Mouse (Mus musculus) cerebellum, postnatal 25 days (tissue): ENCODE measurements around the gene Phlda1.

ENCODE experiments used
- DNase-seq, 2 experiments: peaks; one replicate each; pipeline ENCODE4 v3.0.0; 2021; ENCODE audit warnings: mixed read lengths in 2 of 2

Gene Phlda1

DNA sequence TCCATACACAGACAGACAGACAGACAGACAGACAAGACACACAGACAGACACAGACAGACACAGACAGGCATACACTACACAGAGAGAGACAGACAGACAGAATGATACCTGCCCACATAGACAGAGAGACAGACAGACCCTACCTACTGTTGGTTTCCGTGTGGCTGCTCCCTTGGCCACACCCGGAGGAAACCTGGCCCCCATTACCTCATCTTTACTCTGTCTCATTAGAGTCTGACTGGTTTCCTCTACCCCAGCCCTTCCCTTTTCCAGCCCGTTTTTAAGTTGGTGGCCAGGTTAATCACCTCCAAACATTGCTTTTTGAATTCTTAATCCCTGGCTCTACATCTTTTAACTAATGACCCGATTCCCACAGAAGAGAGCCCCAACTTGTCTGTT lies 22.2 kb downstream of the Phlda1 start:
- no peak for DNase-seq

DNA sequence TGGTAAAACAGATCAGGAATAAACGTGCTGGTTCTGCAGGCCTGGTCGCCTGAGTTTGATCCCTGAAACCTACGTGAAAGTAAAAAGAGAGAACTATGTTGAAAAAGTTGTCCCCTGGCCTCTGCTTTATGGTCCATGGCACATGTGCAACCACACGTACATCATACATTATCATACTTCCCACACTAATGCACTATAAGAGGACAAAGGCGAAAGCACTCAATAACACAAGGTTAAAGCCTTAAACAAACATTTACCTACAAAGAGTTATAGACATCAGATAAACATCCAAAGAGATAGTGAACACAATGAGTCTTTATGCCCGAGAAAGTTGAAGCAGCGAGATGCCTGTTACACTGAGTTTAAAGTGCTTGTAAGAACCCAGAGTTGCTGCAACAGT lies 24.3 kb downstream of the Phlda1 start:
- no peak for DNase-seq

DNA sequence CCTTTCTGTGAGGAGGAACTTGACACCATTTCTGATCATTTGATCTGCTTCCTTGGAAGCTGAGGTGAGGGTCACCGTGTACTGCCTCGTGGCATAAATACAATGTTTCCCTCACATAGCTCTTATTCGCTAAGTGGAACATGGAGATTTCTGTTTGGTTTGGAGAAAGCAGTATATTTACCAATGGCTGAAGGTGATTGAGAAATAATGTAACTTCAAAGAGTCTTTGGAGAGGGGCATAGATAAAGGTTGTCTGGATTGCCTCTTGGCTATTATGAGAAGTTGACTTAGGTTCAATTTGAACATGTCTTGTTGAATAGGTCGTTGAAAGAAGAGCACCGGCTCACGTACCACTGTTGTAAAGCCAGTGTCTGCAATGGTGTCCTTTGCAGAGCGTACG lies 28.6 kb downstream of the Phlda1 start:
- DNase-seq = no peak

DNA sequence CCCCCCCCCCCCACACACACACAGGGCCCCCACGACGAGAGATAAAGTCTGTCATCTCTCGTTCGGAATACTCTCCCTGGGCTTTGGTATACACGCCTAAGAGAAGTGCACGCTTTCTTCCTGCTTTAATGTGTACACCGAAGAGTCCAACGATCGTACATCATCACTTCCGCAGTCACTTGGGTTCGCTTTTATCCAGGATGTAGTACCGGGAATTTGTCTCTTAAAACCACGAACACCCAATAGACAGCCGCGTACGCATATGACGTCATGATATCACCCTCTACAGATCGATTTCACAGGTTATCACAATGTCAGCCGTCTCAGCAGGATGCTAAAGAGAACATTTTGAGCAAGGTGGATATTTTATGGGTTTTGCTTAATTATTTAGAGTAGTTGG lies 31.3 kb downstream of the Phlda1 start:
- no peak for DNase-seq

DNA sequence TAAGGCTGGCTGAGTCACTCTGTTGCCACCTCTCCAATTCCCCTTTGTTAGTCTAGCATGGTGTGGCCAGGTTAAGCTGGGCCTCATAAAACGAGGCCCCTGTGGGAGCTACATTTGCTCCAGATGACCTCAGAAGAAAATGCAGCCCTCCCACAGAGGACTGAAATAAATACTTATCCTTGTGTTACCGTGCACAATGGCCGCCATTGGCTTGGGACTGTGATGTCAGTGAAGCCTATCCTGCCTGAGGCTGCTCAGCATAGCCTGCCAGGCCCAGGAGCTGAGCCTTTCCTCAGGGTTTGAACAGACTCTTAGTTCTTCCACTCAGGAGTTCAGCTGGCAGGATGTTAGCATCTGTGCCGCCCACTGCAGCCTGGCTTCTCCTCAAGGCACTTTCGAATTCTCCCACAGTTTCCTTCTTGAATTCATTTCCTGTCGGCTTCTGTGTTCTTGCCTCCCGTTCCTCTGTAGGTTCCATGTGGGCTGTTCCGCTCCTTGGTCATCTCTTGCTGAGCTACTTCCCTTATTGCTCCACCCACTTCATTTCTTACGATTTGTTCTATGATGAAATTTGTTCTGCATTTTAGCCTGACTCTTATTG lies 33.7 kb downstream of the Phlda1 start:
- DNase-seq = no peak

DNA sequence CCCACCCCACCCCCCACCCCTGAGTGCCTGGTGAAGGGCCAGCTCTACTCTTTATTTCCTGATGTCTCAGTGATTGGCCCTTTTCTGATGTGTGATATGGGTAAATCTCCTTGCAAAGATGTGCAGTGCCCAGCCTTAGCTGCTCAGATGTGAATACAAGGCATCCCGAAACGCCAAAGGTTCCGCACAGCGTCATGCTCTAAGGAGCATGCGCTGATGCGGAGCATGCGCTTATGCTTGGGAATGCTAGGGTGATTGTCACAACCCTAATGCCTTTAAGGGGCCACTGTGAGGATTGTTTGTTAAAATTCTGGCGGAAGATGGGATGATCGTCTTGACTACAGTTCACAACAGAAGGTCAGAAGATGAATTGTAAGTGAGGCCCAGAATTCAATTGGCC lies 34.6 kb downstream of the Phlda1 start:
- no peak for DNase-seq

DNA sequence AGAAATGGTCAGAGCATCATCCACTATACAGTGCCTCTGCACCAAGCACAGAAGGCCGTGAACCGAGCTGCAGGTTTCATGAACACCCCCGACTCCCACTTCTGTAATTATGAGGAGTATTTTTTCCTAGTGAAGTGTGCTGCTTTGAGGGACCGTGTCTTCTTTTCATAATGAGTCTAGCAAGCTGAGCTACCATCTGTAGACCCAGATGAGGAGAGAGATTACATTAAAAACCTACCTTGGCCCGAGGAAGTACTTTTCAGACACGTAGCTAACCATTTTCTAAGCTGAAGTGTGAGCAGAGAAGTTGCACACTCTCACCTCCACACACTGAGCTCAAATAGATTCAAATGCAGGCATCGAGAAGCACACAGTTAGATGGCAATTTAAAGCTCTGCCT lies 37.0 kb downstream of the Phlda1 start:
- no peak for DNase-seq

DNA sequence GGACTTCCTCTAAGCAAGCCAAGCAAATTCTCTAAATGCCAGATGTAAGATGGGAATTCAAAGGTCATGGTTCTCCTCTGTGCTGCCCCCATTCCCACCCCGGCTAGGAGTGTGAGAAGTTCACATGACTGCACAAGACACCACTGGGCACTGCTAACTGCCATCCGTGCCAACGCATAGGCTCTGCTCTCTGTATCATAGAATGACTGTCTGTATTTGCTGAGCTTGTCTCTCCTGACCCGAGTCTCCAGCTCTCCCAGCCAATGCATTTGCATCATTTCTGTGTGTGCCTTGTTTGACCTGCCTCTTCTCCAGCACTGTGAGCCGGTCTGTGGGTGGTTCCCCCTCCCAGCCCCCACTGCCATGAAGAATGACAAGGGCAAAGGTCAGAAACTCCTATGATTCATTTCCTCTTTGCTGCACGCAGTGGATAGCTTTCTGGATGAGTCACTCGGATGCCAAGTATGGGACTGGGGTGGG lies 37.7 kb downstream of the Phlda1 start:
- DNase-seq = no peak

DNA sequence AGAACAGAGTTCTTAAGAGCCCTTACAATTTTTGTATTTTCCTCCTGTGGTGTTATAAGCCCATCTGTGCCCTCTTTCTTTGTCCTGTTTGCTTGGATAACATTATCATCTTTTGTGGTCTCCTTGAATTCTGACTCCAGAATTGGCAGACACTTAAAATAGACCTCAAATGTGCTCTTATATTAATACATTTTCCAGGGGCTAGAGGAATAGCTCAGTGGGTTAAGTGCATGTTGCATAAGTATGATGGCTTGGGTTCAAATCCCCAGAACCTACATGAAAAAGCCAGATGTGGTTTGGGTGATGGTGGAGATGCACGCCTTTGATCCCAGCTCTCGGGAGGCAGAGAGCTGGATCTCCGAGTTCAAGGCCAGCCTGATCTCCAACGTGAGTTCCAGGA lies 38.2 kb downstream of the Phlda1 start:
- DNase-seq = no peak

DNA sequence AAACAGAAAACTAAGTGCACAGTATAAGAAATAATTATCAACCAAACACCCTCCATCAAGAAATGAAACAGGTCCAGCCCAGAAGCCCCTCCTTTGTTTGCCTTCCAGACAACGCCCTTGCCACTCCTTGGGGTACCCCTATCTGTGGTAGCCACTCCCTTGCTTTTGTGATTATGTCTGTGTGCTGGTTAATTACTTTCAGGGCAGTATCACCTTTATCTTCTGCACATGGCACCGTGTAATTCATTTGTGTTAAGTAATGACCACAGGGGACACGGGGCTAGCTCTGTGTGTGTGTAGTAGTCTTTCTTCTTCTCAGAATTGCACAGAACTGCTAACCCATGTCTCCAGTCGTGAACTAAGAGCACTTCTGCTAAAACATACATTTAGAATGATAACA lies 39.6 kb downstream of the Phlda1 start:
- no peak for DNase-seq

DNA sequence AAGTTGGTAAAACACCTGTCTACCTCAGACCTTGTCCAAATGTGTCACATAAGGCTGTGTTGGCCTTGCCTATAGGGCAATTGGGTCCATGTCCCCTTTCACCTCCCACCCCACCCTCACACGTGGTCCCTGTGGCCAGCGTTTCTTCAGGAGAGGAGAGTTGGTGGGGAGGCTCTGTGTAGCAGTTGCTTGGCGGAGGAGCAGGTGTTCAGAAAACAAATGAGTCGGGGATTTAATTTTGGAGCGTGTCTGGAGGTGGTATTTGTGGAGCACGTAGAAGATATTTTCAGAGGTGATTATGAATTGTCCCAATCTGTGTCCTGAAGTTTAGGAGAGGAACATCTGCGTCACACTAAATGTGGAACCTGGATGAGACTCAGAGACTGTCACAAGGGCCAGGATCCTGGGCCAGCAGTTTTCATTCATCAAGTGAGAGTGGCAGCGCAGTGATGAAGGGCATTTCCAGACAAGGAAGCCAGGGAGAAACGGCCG lies 41.8 kb downstream of the Phlda1 start:
- DNase-seq = no peak

DNA sequence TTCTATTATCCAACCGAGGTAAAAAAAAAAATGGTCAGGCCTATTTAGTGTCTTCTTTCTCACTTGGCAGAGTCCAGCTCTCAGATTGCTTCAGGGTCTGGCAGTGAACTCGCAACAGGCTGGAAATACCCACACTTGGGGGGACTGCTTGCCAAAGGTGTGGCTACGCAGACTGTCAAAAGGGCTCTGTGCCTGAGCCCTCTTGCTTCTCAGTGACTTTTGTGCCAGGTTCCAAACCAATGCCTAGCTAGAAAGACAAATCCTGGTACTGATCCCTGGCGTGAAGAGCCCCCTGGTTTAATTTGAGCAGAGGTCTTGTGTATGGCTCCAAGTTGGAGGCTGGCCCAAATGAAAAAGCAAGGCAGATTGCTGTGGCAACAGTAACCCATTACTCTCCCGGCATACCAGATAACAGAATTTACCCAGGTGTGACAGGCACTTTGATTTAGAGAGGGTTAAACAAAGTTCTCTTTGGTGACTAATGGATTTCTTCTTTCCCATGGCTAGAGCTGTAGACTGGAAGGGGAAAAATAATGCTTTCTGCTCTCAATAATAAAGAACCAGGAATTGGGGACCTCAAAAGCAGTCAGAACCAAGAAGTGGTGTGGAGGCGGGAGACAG lies 44.1 kb downstream of the Phlda1 start:
- DNase-seq = peak; percentile 56 to 66

DNA sequence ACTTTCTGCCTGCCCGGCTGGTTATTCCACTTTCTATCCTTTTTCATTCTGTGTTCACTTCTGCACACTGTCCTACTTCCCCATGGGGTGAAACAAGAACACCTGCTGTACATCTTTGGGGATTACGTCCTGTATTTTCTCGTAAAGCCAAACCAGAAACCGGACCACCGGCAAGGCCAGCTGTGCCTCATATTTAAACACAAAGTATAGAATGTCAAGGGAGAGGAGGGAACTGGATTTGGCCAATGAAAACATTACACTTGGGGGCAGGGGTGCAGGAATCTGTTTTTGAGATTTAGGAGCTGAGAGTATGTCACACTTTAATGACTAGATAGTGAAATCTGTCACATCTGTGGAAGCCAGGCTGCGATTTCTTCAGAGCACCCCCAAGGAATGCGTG lies 47.6 kb downstream of the Phlda1 start:
- no peak for DNase-seq

DNA sequence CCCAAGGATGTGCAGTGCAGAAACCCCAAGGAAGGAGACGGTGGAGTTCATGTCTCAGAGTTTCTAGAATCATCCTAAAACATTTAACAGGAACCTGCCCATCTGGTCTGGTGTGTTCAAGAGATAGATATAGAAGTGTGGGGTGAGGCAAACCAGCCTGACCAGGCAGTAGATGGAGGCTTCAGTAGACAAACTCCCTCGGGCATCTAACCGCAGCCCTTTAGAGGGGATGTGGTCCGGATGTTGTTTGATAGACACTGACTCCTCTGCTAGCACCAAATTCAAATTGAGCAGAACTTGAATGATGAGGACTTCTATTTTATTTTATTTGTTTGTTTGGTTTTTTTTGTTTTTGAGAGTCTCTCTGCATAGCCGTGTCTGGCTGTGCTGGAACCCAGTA lies 48.6 kb downstream of the Phlda1 start:
- DNase-seq = no peak

DNA sequence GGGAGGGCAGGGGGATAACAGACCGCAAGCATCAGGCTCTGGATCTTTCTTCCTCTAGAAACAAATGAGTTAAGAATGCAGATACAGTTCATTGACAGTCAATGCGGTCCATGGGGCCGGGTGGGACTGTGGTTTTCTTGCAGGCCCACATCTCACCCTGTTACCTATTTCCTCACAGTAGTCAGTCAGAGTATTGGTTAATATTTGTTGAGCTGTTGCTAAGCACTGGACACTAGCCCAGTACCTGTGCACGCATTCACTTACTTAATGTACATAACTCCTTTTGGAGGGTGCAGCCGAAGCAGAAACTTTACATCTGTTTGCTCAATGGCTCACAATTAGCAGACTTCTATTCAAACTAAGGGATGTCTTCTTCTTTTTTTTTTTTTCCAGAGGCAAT lies 52.1 kb downstream of the Phlda1 start:
- DNase-seq = no peak
